Mouse (Mus musculus): Measurements from ENCODE around the gene Unc5cl. TPM values are rescaled to one million over a fixed set of nuclear protein-coding genes. Genes with fewer than 3 reads are reported as not detected.

Gene Unc5cl
- polyA plus RNA-seq, 1 experiment = 8.5 TPM

GRCm38 (mm10) chr17:48432158-48432980, 22.3 kb upstream of the Unc5cl start, which contains the start of gene Apobec2:
Apobec2 (minus strand) TSS chr17:48432930.
- 67% methylated on average over 16 of the region's 16 CpGs for WGBS
- H3K4me3 ChIP-seq (ENCODE audit: extremely low read depth, insufficient read depth, insufficient read length) = no peak within 1 kb of the TSS
- H3K4me1 ChIP-seq (ENCODE audit: control insufficient read depth, insufficient read depth, insufficient read length) = peaks cover 18% of the 10 kb centered on the region; the same call in 1 of the 2 replicates
- DNase-seq (ENCODE audit: low read depth in 1 of 2, low spot score in 2 of 2) = no peak
- TF ChIP-seq CTCF (IDR thresholded peaks at IDR 0.05; ENCODE audit: extremely low read depth, insufficient read depth, insufficient read length, insufficient replicate concordance) (no peak), POLR2A (IDR thresholded peaks at IDR 0.05; ENCODE audit: low read depth, low read length) (no peak)
- H3K27ac ChIP-seq (ENCODE audit: insufficient read depth, low read length) = no peak within 1 kb of the TSS
- H3K36me3 ChIP-seq (ENCODE audit: control insufficient read depth, insufficient read depth, low read length) = no peaks in the 10 kb centered on the region
- no peaks in the 10 kb centered on the region for H3K27me3 ChIP-seq (ENCODE audit: control insufficient read depth, insufficient read depth, low read length)

DNA sequence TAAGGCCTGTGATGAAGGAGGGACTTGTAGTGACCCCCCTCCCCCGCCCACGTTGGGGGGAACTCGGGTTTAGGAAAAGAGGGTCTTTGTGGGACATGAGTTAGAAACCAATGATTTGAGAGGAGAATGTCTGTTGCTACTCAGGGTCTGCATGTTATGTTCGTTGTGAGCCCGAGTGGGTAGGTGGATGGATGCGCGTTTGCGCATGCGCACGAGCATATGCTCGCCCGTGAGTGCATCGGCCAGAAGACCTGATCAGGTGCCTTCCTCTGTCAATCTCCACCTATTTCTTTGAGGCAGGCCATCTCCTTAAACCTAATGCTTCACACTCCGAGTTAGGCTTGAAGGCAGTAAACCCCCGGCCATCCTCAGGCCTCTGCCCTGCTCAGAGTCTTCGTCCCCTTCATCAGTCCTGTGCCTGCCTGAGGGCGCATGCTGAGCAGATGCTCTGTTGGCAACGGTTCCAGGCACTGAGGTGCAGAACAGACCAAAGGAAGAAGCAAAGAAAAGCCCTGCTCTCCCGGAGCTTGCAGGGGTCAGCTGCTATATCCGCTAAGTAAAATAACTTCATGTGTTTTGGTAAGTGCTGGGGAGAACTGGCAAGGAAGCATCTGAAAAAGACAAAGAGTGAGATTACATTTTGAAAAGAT, 21.6 kb upstream of the Unc5cl start:
- Histone ChIP-seq H3K27ac (ENCODE audit: insufficient read depth, low read length) (no peak overlapping the region), H3K27me3 (ENCODE audit: control insufficient read depth, insufficient read depth, low read length) (no peaks in the 10 kb centered on the region), H3K4me1 (ENCODE audit: control insufficient read depth, insufficient read depth, insufficient read length) (peaks cover 14% of the 10 kb centered on the region; the same call in 1 of the 2 replicates), H3K4me3 (ENCODE audit: extremely low read depth, insufficient read depth, insufficient read length) (no peak overlapping the region), H3K36me3 (ENCODE audit: control insufficient read depth, insufficient read depth, low read length) (no peaks in the 10 kb centered on the region)
- TF ChIP-seq POLR2A (IDR thresholded peaks at IDR 0.05; ENCODE audit: low read depth, low read length) = no peak
- no peak for TF ChIP-seq CTCF (IDR thresholded peaks at IDR 0.05; ENCODE audit: extremely low read depth, insufficient read depth, insufficient read length, insufficient replicate concordance)
- no peak for DNase-seq (ENCODE audit: low read depth in 1 of 2, low spot score in 2 of 2)
- 91% methylated on average over 20 of the region's 20 CpGs for WGBS

- TF ChIP-seq CTCF (IDR thresholded peaks at IDR 0.05; ENCODE audit: extremely low read depth, insufficient read depth, insufficient read length, insufficient replicate concordance) = no peak
- TF ChIP-seq POLR2A (IDR thresholded peaks at IDR 0.05; ENCODE audit: low read depth, low read length) = no peak
- 81% methylated on average over 6 of the region's 6 CpGs for WGBS
- no peaks in the 10 kb centered on the region for H3K27me3 ChIP-seq (ENCODE audit: control insufficient read depth, insufficient read depth, low read length)
- H3K4me1 ChIP-seq (ENCODE audit: control insufficient read depth, insufficient read depth, insufficient read length) = peaks cover 8% of the 10 kb centered on the region; the same call in 1 of the 2 replicates
- no peak overlapping the region for H3K4me3 ChIP-seq (ENCODE audit: extremely low read depth, insufficient read depth, insufficient read length)
- no peak overlapping the region for H3K27ac ChIP-seq (ENCODE audit: insufficient read depth, low read length)
- no peaks in the 10 kb centered on the region for H3K36me3 ChIP-seq (ENCODE audit: control insufficient read depth, insufficient read depth, low read length)
- DNase-seq (ENCODE audit: low read depth in 1 of 2, low spot score in 2 of 2) = no peak
These were observed 20.9 kb upstream of the Unc5cl start for GRCm38 (mm10) chr17:48433689-48434330.

GRCm38 (mm10) chr17:48434479-48434878, 20.2 kb upstream of the Unc5cl start:
- H3K27ac ChIP-seq (ENCODE audit: insufficient read depth, low read length) = no peak overlapping the region
- no peaks in the 10 kb centered on the region for H3K36me3 ChIP-seq (ENCODE audit: control insufficient read depth, insufficient read depth, low read length)
- TF ChIP-seq POLR2A (IDR thresholded peaks at IDR 0.05; ENCODE audit: low read depth, low read length) (no peak), CTCF (IDR thresholded peaks at IDR 0.05; ENCODE audit: extremely low read depth, insufficient read depth, insufficient read length, insufficient replicate concordance) (no peak)
- H3K4me1 ChIP-seq (ENCODE audit: control insufficient read depth, insufficient read depth, insufficient read length) = peaks cover 5% of the 10 kb centered on the region; the same call in 1 of the 2 replicates
- 86% methylated on average over 5 of the region's 5 CpGs for WGBS
- no peak for DNase-seq (ENCODE audit: low read depth in 1 of 2, low spot score in 2 of 2)
- H3K4me3 ChIP-seq (ENCODE audit: extremely low read depth, insufficient read depth, insufficient read length) = no peak overlapping the region
- H3K27me3 ChIP-seq (ENCODE audit: control insufficient read depth, insufficient read depth, low read length) = no peaks in the 10 kb centered on the region

DNA sequence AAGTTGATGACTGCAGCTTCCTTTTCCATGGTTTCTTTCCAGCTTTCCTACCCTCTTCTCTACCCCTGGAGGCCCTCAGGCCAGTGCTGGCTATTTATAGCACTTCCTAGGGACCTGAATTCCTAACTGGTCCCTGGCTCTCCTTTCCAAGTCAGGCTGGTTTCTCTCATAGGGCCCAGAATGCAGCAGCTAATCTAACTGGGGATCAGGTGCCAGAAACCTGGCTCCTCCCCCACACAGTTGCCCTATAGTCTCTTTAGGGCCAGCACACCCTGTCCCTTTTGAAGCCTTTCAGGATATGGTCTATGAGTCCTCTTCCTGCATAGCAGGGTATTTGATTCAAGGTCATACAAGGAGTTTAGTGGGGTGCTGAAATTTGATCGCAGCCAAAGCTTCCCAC, 18.2 kb upstream of the Unc5cl start:
- 91% methylated on average over 1 of the region's 1 CpGs for WGBS
- TF ChIP-seq POLR2A (IDR thresholded peaks at IDR 0.05; ENCODE audit: low read depth, low read length) (no peak), CTCF (IDR thresholded peaks at IDR 0.05; ENCODE audit: extremely low read depth, insufficient read depth, insufficient read length, insufficient replicate concordance) (no peak)
- Histone ChIP-seq H3K27ac (ENCODE audit: insufficient read depth, low read length) (no peak overlapping the region), H3K4me1 (ENCODE audit: control insufficient read depth, insufficient read depth, insufficient read length) (no peaks in the 10 kb centered on the region), H3K4me3 (ENCODE audit: extremely low read depth, insufficient read depth, insufficient read length) (no peak overlapping the region), H3K27me3 (ENCODE audit: control insufficient read depth, insufficient read depth, low read length) (no peaks in the 10 kb centered on the region), H3K36me3 (ENCODE audit: control insufficient read depth, insufficient read depth, low read length) (no peaks in the 10 kb centered on the region)
- DNase-seq (ENCODE audit: low read depth in 1 of 2, low spot score in 2 of 2) = no peak

GRCm38 (mm10) chr17:48437421-48437911, 17.2 kb upstream of the Unc5cl start:
- no peak for TF ChIP-seq POLR2A (IDR thresholded peaks at IDR 0.05; ENCODE audit: low read depth, low read length)
- no peak for TF ChIP-seq CTCF (IDR thresholded peaks at IDR 0.05; ENCODE audit: extremely low read depth, insufficient read depth, insufficient read length, insufficient replicate concordance)
- Histone ChIP-seq H3K36me3 (ENCODE audit: control insufficient read depth, insufficient read depth, low read length) (no peaks in the 10 kb centered on the region), H3K27ac (ENCODE audit: insufficient read depth, low read length) (no peak overlapping the region), H3K4me3 (ENCODE audit: extremely low read depth, insufficient read depth, insufficient read length) (no peak overlapping the region), H3K27me3 (ENCODE audit: control insufficient read depth, insufficient read depth, low read length) (no peaks in the 10 kb centered on the region), H3K4me1 (ENCODE audit: control insufficient read depth, insufficient read depth, insufficient read length) (no peaks in the 10 kb centered on the region)
- DNase-seq (ENCODE audit: low read depth in 1 of 2, low spot score in 2 of 2) = no peak
- 80% methylated on average over 7 of the region's 7 CpGs for WGBS
